Mouse (Mus musculus) limb, embryonic 14.5 days (tissue): Measurements from ENCODE around the gene Zdhhc23. TPM values are rescaled to one million over a fixed set of nuclear protein-coding genes. Genes with fewer than 3 reads are reported as not detected.
A peak's percentile ranks its signal among the peaks of the same experiment; 100 is the strongest.

Experiments used
- ATAC-seq: fragments of 200-750 bp; cut with Nextera tagmentation; 2 replicates; pipeline ENCODE4 v1.8.0; 2017; ENCODE audit warnings: low read depth, moderate number of reproducible peaks, moderate TSS enrichment; ENCODE audit not compliant: low FRiP score
- DNase-seq: peaks from one replicate; pipeline ENCODE4 v3.0.0-alpha.2; 2015; ENCODE audit warnings: low spot score
- H3K27ac ChIP-seq: fragments of 300-500 bp; sonication (generic); replicated peaks from 2 replicates; pipeline ENCODE4 v1.5.1; 2014; ENCODE audit warnings: low read depth, mild to moderate bottlenecking, low read length, moderate library complexity, mixed read lengths
- H3K27me3 ChIP-seq: fragments of 300-500 bp; sonication (generic); 2 replicates; pipeline ENCODE4 v1.6.1; 2014; ENCODE audit warnings: low read length, mixed read lengths; ENCODE audit not compliant: control insufficient read depth, insufficient read depth
- H3K36me3 ChIP-seq: fragments of 300-500 bp; sonication (generic); 2 replicates; pipeline ENCODE4 v1.6.1; 2014; ENCODE audit warnings: mild to moderate bottlenecking, low read length, moderate library complexity, mixed read lengths; ENCODE audit not compliant: control insufficient read depth, insufficient read depth
- H3K4me1 ChIP-seq: fragments of 300-500 bp; sonication (generic); 2 replicates; pipeline ENCODE4 v1.6.1; 2014; ENCODE audit warnings: antibody characterized with exemption, low read length, mixed read lengths; ENCODE audit not compliant: control insufficient read depth, insufficient read depth
- H3K4me2 ChIP-seq: fragments of 300-500 bp; sonication (generic); replicated peaks from 2 replicates; pipeline ENCODE4 v1.6.1; 2014; ENCODE audit warnings: low read depth, mild to moderate bottlenecking, low read length, moderate library complexity; ENCODE audit not compliant: severe bottlenecking
- H3K4me3 ChIP-seq: fragments of 300-500 bp; sonication (generic); replicated peaks from 2 replicates; pipeline ENCODE4 v1.5.1; 2014; ENCODE audit warnings: low read length
- H3K9ac ChIP-seq: fragments of 300-500 bp; sonication (generic); 2 replicates; pipeline ENCODE4 v1.6.1; 2014; ENCODE audit warnings: mild to moderate bottlenecking, low read depth, low read length, moderate library complexity; ENCODE audit not compliant: severe bottlenecking
- H3K9me3 ChIP-seq: fragments of 300-500 bp; sonication (generic); 2 replicates; pipeline ENCODE4 v1.6.1; 2016; ENCODE audit warnings: low read length; ENCODE audit not compliant: control insufficient read depth
- POLR2A ChIP-seq: fragments of 200-500 bp; IDR thresholded peaks from 2 replicates; pipeline ENCODE4 v1.8.0; 2012; ENCODE audit warnings: inconsistent platforms, mild to moderate bottlenecking, moderate library complexity, borderline replicate concordance; ENCODE audit not compliant: insufficient read depth, insufficient read length; ENCODE audit errors: extremely low read depth
- WGBS: fragments of 180-500 bp; shearing (Covaris S2); extraction: QIAGEN DNeasy Blood & Tissue Kit; methylation state at CpG from one replicate; pipeline ENCODE4 v1.1.7; 2014; 5-methylcytosine and 5-hydroxymethylcytosine counted together
- polyA plus RNA-seq, 2 experiments: library from polyadenylated mRNA; depleted of rRNA in 1 of 2; stranded (reverse) in 1 of 2; unstranded in 1 of 2; fragments of >200 nt; fragmentation: Nextera tagmentation in 1 of 2; extraction: Ambion mirVana in 1 of 2; gene quantifications; 2 replicates each; pipeline versions ENCODE4 v1.2.1 to v1.2.3; 2012 to 2014

The Zdhhc23 gene
- polyA plus RNA-seq, 2 experiments, result 0.62 to 0.97 TPM

GRCm38 (mm10) chr16:44018372-44018771, 38.8 kb upstream of the Zdhhc23 start:
- Histone ChIP-seq H3K4me3 (no peak overlapping the region), H3K9me3 (no peaks in the 10 kb centered on the region), H3K9ac (no peak overlapping the region), H3K4me2 (no peak overlapping the region), H3K27ac (no peak overlapping the region), H3K4me1 (no peaks in the 10 kb centered on the region), H3K36me3 (no peaks in the 10 kb centered on the region), H3K27me3 (no peaks in the 10 kb centered on the region)
- DNase-seq (no peak), ATAC-seq (no peak)
- WGBS, result 51% methylated on average over 7 of the region's 7 CpGs
- no peak for TF ChIP-seq POLR2A

- H3K9me3 ChIP-seq, result no peaks in the 10 kb centered on the region
- H3K4me1 ChIP-seq, result no peaks in the 10 kb centered on the region
- no peak overlapping the region for H3K4me3 ChIP-seq
- no peak overlapping the region for H3K27ac ChIP-seq
- TF ChIP-seq POLR2A, result no peak
- H3K27me3 ChIP-seq, result no peaks in the 10 kb centered on the region
- ATAC-seq (no peak), DNase-seq (no peak)
- WGBS, result 94% methylated on average over 4 of the region's 4 CpGs
- H3K9ac ChIP-seq, result no peak overlapping the region
- H3K4me2 ChIP-seq, result no peak overlapping the region
- no peaks in the 10 kb centered on the region for H3K36me3 ChIP-seq
These were observed 38.1 kb upstream of the Zdhhc23 start for GRCm38 (mm10) chr16:44017707-44018106.

- DNase-seq, result peak; percentile 35
- H3K4me2 ChIP-seq, result peak overlapping the region; percentile 42
- TF ChIP-seq POLR2A, result no peak
- H3K4me3 ChIP-seq, result peak overlapping the region; percentile 26
- no peak overlapping the region for H3K27ac ChIP-seq
- no peaks in the 10 kb centered on the region for H3K4me1 ChIP-seq
- WGBS, result 7% methylated on average over 11 of the region's 11 CpGs
- peak; percentile 63; the same call in 1 of the 2 replicates for ATAC-seq
- H3K9me3 ChIP-seq, result no peaks in the 10 kb centered on the region
- H3K27me3 ChIP-seq, result no peaks in the 10 kb centered on the region
- no peaks in the 10 kb centered on the region for H3K36me3 ChIP-seq
- H3K9ac ChIP-seq, result no peak overlapping the region
These were observed 36.6 kb upstream of the Zdhhc23 start for GRCm38 (mm10) chr16:44016164-44016563.

- Histone ChIP-seq H3K36me3 (no peaks in the 10 kb centered on the region), H3K4me3 (peak overlapping the region; percentile 26), H3K4me1 (no peaks in the 10 kb centered on the region), H3K4me2 (peak overlapping the region; percentile 42), H3K27ac (no peak overlapping the region), H3K9ac (no peak overlapping the region), H3K27me3 (no peaks in the 10 kb centered on the region), H3K9me3 (no peaks in the 10 kb centered on the region)
- 63% methylated on average over 16 of the region's 16 CpGs for WGBS
- TF ChIP-seq POLR2A, result no peak
- DNase-seq (no peak), ATAC-seq (no peak)
These were observed 36.0 kb upstream of the Zdhhc23 start for GRCm38 (mm10) chr16:44015416-44016158.

- no peak for ATAC-seq
- Histone ChIP-seq H3K36me3 (no peaks in the 10 kb centered on the region), H3K27me3 (no peaks in the 10 kb centered on the region), H3K4me1 (no peaks in the 10 kb centered on the region), H3K9ac (no peak overlapping the region), H3K4me3 (no peak overlapping the region), H3K9me3 (no peaks in the 10 kb centered on the region), H3K27ac (no peak overlapping the region), H3K4me2 (no peak overlapping the region)
- no peak for DNase-seq
- no peak for TF ChIP-seq POLR2A
- 61% methylated on average over 5 of the region's 5 CpGs for WGBS
These were observed 31.4 kb upstream of the Zdhhc23 start for GRCm38 (mm10) chr16:44011010-44011409.
